ENCODE assay signal across 9 mouse cellular contexts in the genomic region with DNA sequence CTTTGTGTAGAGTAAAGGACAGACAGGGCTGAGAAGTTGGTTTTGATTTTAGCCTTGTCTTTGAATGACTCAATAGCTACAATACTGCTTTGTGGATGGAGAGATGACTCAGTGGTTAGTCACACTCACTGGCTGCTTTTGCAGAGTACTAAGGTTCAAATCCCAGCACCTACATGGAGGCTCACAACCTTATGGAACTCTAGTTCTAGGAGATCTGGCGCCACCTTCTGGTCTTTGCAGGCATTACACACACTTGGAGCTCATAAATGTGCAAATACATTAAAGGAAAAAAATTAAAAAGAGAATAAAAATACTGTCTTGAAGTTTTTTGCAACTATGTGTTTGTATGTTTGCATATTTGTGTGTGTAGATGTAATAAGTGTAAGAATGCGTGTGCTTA. TPM values are rescaled to one million over a fixed set of nuclear protein-coding genes. Genes with fewer than 3 reads are reported as not detected.
DNase-seq lines count a peak whose midpoint lies in the region; ATAC-seq and TF ChIP-seq lines count a peak whose summit lies in the region.
"Had no signal": no experiment of that assay in that cellular context is flagged by ENCODE, and none has a peak within 500 bp of the region (broad histone marks: within the 10 kb centered on the region; RNA-seq: fewer than 3 reads in every experiment).

No protein-coding gene starts in this region.

- no peak for TF ChIP-seq POLR2A in bone marrow, adult 2 months (IDR thresholded peaks at IDR 0.05; ENCODE audit: borderline replicate concordance, control insufficient read depth, low read depth, low read length)

- H3K4me2 ChIP-seq in intestine, postnatal 0 days (replicated peaks; ENCODE audit: low read depth) = no peak overlapping the region
- H3K4me2 ChIP-seq in intestine, embryonic 15.5 days (replicated peaks) = no peak overlapping the region
- H3K4me2 ChIP-seq: embryonic facial prominence, embryonic 15.5 days had no signal

- H3K36me3 ChIP-seq in intestine, postnatal 0 days (ENCODE audit: control insufficient read depth, insufficient read depth) = peaks cover 30% of the 10 kb centered on the region
- H3K36me3 ChIP-seq in intestine, embryonic 15.5 days = peaks cover 11% of the 10 kb centered on the region
- H3K36me3 ChIP-seq in limb, embryonic 10.5 days = peaks cover 78% of the 10 kb centered on the region

- H3K9me3 ChIP-seq in intestine, postnatal 0 days (ENCODE audit: control insufficient read depth) = no peaks in the 10 kb centered on the region
- no peaks in the 10 kb centered on the region for H3K9me3 ChIP-seq in intestine, embryonic 15.5 days
- H3K9me3 ChIP-seq in limb, embryonic 10.5 days (replicated peaks) = no peaks in the 10 kb centered on the region
- H3K9me3 ChIP-seq: embryonic facial prominence, embryonic 15.5 days had no signal

- no peak overlapping the region for H3K27ac ChIP-seq in intestine, postnatal 0 days (ENCODE audit: low read depth, low read length)
- H3K27ac ChIP-seq in intestine, embryonic 15.5 days = no peak overlapping the region
- H3K27ac ChIP-seq in bone marrow, adult 2 months (ENCODE audit: control insufficient read depth, insufficient read depth, low read depth, low read length, poor library complexity) = no peak overlapping the region
- no peak overlapping the region for H3K27ac ChIP-seq in limb, embryonic 10.5 days
- H3K27ac ChIP-seq: embryonic facial prominence, embryonic 15.5 days had no signal

- DNase-seq in CD8-positive naive resting alpha-beta T cell, adult 2 months (ENCODE audit: low read depth in 2 of 2, low spot score in 2 of 2) = peak; percentile 51 to 68
- peak; percentile 5 for DNase-seq in retina, postnatal 7 days (ENCODE audit: low read depth, low spot score)
- no peak for DNase-seq in limb, embryonic 10.5 days (ENCODE audit: low spot score)
- DNase-seq in cerebellum, postnatal 36 days = no peak

- ATAC-seq in intestine, postnatal 0 days = no peak
- ATAC-seq in intestine, embryonic 15.5 days = no peak
- no peak for ATAC-seq in cerebellum, adult (ENCODE audit: insufficient number of reproducible peaks, low FRiP score, low TSS enrichment)

- TF ChIP-seq CTCF in intestine, postnatal 0 days (IDR thresholded peaks at IDR 0.05; ENCODE audit: low read depth) = peak; percentile 68
- TF ChIP-seq CTCF in bone marrow, adult 2 months (IDR thresholded peaks at IDR 0.05; ENCODE audit: control insufficient read depth, insufficient read depth, low read length) = peak; percentile 41

- no peak overlapping the region for H3K9ac ChIP-seq in intestine, postnatal 0 days (ENCODE audit: low read depth, low read length)
- H3K9ac ChIP-seq in intestine, embryonic 15.5 days = no peak overlapping the region
- H3K9ac ChIP-seq: embryonic facial prominence, embryonic 15.5 days had no signal

- H3K4me3 ChIP-seq in intestine, postnatal 0 days (ENCODE audit: low read depth, low read length) = no peak overlapping the region
- no peak overlapping the region for H3K4me3 ChIP-seq in intestine, embryonic 15.5 days (replicated peaks)
- no peak overlapping the region for H3K4me3 ChIP-seq in bone marrow, adult 2 months (replicated peaks; ENCODE audit: control insufficient read depth, low read depth, low read length)
- no peak overlapping the region for H3K4me3 ChIP-seq in limb, embryonic 10.5 days
- H3K4me3 ChIP-seq: embryonic facial prominence, embryonic 15.5 days had no signal

- no peaks in the 10 kb centered on the region for H3K27me3 ChIP-seq in intestine, postnatal 0 days (replicated peaks; ENCODE audit: control insufficient read depth, insufficient read depth, low read length)
- no peaks in the 10 kb centered on the region for H3K27me3 ChIP-seq in intestine, embryonic 15.5 days (replicated peaks)
- no peaks in the 10 kb centered on the region for H3K27me3 ChIP-seq in limb, embryonic 10.5 days (ENCODE audit: low read depth, poor library complexity, severe bottlenecking)
- H3K27me3 ChIP-seq: embryonic facial prominence, embryonic 15.5 days had no signal

- 68% methylated on average over 2 of the region's 2 CpGs for WGBS in intestine, postnatal 0 days
- WGBS in intestine, embryonic 15.5 days = 68% methylated on average over 2 of the region's 2 CpGs
- WGBS in bone marrow, adult 2 months = 75% methylated on average over 2 of the region's 2 CpGs
- WGBS in limb, embryonic 10.5 days = 62% methylated on average over 2 of the region's 2 CpGs

- 0 out of 2 replicates have a peak, but pooled peaks cover 2% of the 10 kb centered on the region for H3K4me1 ChIP-seq in intestine, postnatal 0 days (replicated peaks; ENCODE audit: control insufficient read depth, insufficient read depth, low read length)
- H3K4me1 ChIP-seq in intestine, embryonic 15.5 days (replicated peaks) = no peaks in the 10 kb centered on the region
- no peaks in the 10 kb centered on the region; the same call in 1 of the 2 replicates for H3K4me1 ChIP-seq in bone marrow, adult 2 months (ENCODE audit: control insufficient read depth, insufficient read depth, low read length)
- H3K4me1 ChIP-seq in limb, embryonic 10.5 days = no peaks in the 10 kb centered on the region
- H3K4me1 ChIP-seq: embryonic facial prominence, embryonic 15.5 days had no signal

RNA-seq across cellular contexts. Expression of gene Aldh8a1, which starts 39.9 kb away (rescaled TPM):
- polyA plus RNA-seq in intestine, postnatal 0 days (2015; fragmentation: Nextera tagmentation; extraction: Ambion mirVana) = not detected in 2 replicates
- 0.33 and 0.71 TPM in 2 replicates for polyA plus RNA-seq in intestine, embryonic 15.5 days (2015; fragmentation: Nextera tagmentation; extraction: Ambion mirVana)
- polyA plus RNA-seq in bone marrow, adult 2 months (2011; ENCODE audit: insufficient read depth, insufficient read length, low replicate concordance, missing spikeins) = 0.57 and 2.4 TPM in 2 replicates
- polyA plus RNA-seq in limb, embryonic 10.5 days (2016; fragmentation: Nextera tagmentation; extraction: Ambion mirVana) = 0.08 TPM in 1 of 2 replicates, not detected in the other
- polyA plus RNA-seq: embryonic facial prominence, embryonic 15.5 days had no signal

RNA-seq across cellular contexts. Expression of gene Hbs1l, which starts 41.4 kb away (rescaled TPM):
- 37.8 and 40.7 TPM in 2 replicates for polyA plus RNA-seq in intestine, postnatal 0 days (2015; fragmentation: Nextera tagmentation; extraction: Ambion mirVana)
- 81.8 and 83.0 TPM in 2 replicates for polyA plus RNA-seq in intestine, embryonic 15.5 days (2015; fragmentation: Nextera tagmentation; extraction: Ambion mirVana)
- 38.6 and 57.0 TPM in 2 replicates for polyA plus RNA-seq in bone marrow, adult 2 months (2011; ENCODE audit: insufficient read depth, insufficient read length, low replicate concordance, missing spikeins)
- 117 and 122 TPM in 2 replicates for polyA plus RNA-seq in limb, embryonic 10.5 days (2016; fragmentation: Nextera tagmentation; extraction: Ambion mirVana)

Comparison
In these comparisons a context has a peak if more than half of its experiments do, and no peak if none do; other contexts are left out.
1. DNase-seq: peak in CD8-positive naive resting alpha-beta T cell, adult 2 months (2 of 2) and retina, postnatal 7 days (single experiment); none in limb, embryonic 10.5 days (single experiment) and cerebellum, postnatal 36 days (0 of 2).